Mouse (Mus musculus): ENCODE results near the gene Mpi. TPM values are rescaled to one million over a fixed set of nuclear protein-coding genes. Genes with fewer than 3 reads are reported as not detected.

Gene Mpi
- total RNA-seq, 2 experiments from 2014 or later = 34.7 to 36.8 TPM

DNA sequence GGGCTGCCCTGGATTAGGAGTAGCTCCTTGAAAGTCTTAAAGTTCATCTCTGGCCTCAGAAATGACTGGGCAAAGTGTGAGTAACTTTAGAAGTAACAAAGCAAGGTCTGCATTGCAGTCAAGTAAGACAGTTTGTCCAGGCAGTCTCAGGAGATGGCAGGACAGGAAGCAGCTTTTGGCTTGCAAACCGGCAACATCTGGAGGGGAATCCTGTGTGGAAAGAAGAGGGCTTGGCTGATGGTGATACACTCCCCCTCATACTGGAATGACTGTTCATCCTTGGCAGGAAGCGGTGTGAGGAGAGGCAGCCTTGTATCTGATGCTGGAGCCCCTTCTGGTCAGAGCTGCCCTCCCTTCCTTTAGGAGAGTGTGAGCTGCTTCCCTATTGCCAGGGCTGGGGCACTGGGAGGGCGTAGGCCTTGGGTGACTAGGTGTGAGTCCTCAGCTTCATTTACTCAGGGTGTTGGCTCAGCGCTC is 10.4 kb upstream of the Mpi start:
- DNase-seq (ENCODE audit: low spot score in 2 of 2) = no peak

GRCm38 (mm10) chr9:57561711-57562099 is 9.1 kb upstream of the Mpi start:
- no peak for DNase-seq (ENCODE audit: low spot score in 2 of 2)

GRCm38 (mm10) chr9:57560861-57561710 is 8.5 kb upstream of the Mpi start, which contains the start of gene Scamp2:
Gene Scamp2 (plus strand): TSS chr9:57560943.
- DNase-seq (ENCODE audit: low spot score in 2 of 2) = peak; percentile 92 to 93

DNA sequence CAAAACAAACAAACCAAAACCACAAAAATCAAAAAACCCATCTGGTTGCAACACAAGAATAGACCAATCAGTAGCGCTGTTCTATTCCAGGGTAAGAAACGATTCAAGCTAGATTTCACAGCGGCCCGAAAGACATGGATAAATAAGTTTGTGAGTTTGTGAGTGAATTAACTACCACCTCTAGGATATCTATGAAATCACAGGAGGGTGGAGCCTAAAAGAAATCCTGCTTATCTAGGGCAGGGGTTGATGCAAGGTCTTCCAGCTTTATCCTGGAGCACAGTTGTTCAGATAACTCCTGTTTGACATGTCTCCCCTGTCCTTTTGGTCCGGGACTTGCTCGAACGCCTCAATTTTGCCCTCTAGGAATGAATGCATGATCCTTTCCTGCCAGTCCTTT is 7.7 kb upstream of the Mpi start:
- no peak for DNase-seq (ENCODE audit: low spot score in 2 of 2)

- no peak for DNase-seq (ENCODE audit: low spot score in 2 of 2)
These were observed 7.0 kb upstream of the Mpi start for GRCm38 (mm10) chr9:57559568-57559967.

- no peak for DNase-seq (ENCODE audit: low spot score in 2 of 2)
These were observed 6.1 kb upstream of the Mpi start for GRCm38 (mm10) chr9:57558625-57559024.

GRCm38 (mm10) chr9:57557215-57557614 is 4.7 kb upstream of the Mpi start:
- no peak for DNase-seq (ENCODE audit: low spot score in 2 of 2)

- no peak for DNase-seq (ENCODE audit: low spot score in 2 of 2)
These were observed 2.2 kb upstream of the Mpi start for GRCm38 (mm10) chr9:57554753-57555152.

GRCm38 (mm10) chr9:57553119-57553518 is 556 bp upstream of the Mpi start:
- DNase-seq (ENCODE audit: low spot score in 2 of 2) = no peak

DNA sequence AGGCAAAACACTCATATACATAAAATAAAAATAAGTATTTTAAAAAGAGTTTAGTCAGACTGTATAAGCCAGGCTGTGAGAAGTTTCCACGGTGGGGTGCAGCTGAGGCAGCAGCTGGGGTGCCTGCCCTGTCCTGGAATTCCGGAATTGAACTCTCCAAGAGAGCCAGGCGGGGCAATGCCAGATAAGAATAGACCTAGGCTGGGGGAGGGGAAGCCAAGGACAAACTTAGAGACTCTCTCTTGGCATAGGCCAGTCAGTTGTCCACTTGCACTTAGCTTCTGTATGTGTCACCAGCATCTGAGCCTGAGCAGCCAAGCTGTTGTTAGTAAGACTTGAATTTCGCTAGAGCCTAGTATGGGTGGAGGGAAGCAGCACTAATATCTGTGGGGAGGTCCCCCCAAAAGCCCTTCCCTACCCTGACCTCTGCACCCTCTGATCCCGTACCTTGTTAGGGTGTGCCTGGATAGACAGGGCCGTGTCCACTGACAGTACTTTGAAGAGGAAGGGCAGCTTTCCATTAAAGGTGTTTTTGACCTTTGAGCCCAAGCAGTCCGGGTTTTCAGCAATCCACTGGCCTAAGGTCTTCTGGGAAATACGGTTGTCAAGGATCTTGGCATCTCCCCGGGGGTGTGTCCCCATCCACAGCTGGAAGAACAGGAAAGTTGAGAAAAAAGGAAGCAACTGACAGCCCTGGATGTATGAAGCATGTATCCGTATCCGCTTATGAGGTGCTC is 2.3 kb downstream of the Mpi start:
- DNase-seq (ENCODE audit: low spot score in 2 of 2) = no peak

DNA sequence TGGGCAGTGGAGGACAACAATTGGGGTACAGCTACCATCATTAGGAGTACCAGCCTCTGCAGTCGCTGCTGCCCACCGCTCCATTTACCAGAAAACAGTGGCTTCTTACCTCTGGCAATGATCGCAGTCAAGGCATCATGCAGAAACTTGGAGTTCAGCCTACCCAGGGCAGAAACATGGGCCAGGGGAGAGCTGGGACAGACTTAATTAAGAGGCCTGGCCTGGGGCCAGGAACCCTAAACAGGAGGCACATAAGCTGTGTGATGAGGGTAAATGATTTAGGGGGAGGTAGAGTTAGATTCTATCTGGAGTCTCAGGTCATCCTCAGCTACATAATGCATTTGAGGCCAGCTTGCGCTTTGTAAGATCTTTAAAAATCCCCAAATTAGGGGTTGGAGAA is 3.4 kb downstream of the Mpi start:
- no peak for DNase-seq (ENCODE audit: low spot score in 2 of 2)

DNA sequence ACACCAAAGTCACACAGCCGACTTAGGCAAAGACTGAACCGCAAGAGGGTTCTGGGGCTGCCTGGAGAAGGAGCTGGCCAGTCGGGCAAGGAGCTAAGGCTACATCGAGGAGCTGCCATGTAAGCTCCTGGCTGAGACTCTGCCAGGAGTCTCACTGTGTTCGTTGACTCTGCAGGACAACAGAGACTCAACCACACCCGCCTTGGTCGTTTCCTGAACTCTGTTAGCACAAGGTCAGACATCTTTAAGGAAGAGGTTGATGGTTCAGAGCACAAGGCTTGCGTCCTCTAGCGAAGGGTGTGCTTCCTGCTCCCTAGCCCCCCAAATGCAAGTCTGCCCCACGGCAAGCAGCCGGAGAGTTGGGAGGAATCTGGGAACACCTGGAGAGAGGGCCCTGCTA is 4.7 kb downstream of the Mpi start:
- no peak for DNase-seq (ENCODE audit: low spot score in 2 of 2)

GRCm38 (mm10) chr9:57547287-57547686 is 5.3 kb downstream of the Mpi start:
- no peak for DNase-seq (ENCODE audit: low spot score in 2 of 2)

DNA sequence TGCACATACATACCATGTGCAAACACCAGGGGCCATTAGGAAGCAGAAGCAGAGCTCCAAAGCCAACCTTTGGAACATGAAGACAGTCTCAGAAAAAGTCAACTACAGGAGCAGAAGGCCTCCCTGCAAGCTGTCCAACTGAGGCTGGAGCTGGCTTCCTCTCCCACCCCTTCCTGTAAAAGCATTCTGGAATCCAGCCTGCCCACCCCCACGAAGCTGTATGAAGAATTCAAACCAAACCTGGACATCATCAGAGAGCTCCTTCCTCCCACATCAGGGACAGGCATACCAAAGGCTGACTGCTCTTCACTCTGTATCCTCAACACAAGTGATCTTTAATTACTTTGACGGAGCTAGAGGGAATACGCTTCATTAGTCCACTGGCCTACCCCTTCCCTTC is 8.6 kb downstream of the Mpi start:
- DNase-seq (ENCODE audit: low spot score in 2 of 2) = no peak

DNA sequence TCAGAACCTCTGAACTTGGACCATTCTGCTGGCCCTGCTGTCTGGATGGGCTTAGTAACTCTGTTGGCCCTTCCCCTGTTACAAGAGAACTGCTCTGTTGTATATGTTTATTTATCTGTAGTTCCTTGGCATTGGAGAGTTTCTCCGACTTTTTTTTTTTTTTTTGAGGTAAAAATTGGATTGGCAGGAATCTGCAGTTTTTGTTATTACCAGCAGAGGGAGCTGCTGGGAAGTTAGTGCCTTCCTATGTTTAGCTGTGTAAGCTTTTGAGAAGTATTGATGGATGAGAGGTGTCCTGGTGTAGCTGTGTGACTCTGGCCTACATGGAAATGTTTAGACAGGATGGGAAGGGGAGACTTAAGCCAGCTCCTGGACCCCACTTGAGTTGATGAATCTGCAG is 11.3 kb downstream of the Mpi start:
- DNase-seq (ENCODE audit: low spot score in 2 of 2) = no peak

- DNase-seq (ENCODE audit: low spot score in 2 of 2) = no peak
These were observed 13.0 kb downstream of the Mpi start for GRCm38 (mm10) chr9:57539550-57539949.

DNA sequence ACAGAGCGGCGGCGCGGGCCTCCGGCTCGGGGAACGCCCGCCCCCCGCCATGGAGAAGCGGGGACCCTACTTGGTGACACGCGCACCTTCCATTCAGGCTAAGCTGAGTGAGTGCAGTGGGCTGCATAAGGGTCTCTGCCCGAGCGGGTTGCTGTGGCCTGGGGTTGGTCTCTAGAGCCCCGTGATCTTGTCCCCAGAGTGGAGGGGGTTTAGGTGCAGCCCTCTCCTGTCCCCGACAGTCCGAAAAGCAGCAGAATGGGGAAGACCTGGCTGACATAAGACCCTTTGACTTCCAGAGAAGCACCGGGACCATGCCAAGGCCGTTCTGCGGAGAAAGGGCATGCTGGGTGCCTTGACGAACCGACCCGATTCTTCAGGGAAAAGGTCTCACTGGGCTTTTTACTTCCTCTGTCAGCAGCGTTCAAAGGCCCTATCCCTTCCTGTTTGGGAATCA is 14.8 kb downstream of the Mpi start:
- DNase-seq (ENCODE audit: low spot score in 2 of 2) = no peak

GRCm38 (mm10) chr9:57537044-57537727 is 15.4 kb downstream of the Mpi start, which contains the start of gene Fam219b:
Gene Fam219b (plus strand): TSS chr9:57537528.
- peak; percentile 86 to 90 for DNase-seq (ENCODE audit: low spot score in 2 of 2)

DNA sequence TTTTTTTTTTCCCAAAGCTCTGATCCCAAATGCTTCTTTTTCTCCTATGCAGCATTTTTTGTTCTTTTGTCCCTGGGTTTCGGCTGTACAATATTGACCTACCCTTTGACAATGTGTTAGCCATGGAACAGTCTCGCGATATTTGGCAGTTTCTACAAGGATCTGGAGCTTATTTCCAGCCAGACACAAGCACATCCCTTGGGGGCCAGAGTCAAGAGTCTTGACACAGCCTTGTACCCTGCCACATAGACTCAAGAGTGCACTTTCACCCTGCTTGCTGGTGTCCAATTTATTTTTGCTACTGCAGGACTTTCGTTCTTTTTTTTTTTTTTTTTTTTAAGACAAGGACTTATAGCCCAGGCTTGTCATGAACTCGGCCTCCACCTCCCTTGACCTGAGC is 16.2 kb downstream of the Mpi start:
- no peak for DNase-seq (ENCODE audit: low spot score in 2 of 2)

DNA sequence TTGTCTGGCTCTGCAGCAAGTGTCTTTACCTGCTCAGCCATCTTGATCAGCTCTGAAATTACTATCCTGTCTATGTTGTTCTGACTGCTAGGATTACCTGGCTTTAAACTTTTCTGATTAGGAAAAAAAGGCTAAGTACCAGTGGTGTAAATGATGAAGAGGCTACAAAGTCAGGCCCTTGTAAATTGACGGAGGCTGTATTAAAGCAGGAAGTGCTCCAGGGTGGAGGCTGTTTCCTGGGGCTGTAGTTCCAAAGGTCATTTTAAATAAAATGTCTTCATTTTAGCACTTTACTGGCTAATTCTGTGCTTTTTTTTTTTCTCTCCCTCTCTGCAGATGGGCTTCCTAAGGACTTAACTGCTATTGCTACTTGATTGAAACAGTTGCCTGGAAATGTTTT is 20.6 kb downstream of the Mpi start:
- DNase-seq (ENCODE audit: low spot score in 2 of 2) = no peak

GRCm38 (mm10) chr9:57526435-57526834 is 26.1 kb downstream of the Mpi start:
- no peak for DNase-seq (ENCODE audit: low spot score in 2 of 2)

GRCm38 (mm10) chr9:57525516-57525915 is 27.0 kb downstream of the Mpi start:
- no peak for DNase-seq (ENCODE audit: low spot score in 2 of 2)

Measured in adrenal gland, adult 18-20 months (tissue).